Comparison of ENCODE assay signal across 20 mouse cellular contexts in genomic region chr8:13118516-13118915, GRCm38 (mm10). TPM values are rescaled to one million over a fixed set of nuclear protein-coding genes. Genes with fewer than 3 reads are reported as not detected.
"Had no signal": no experiment of that assay in that cellular context is flagged by ENCODE, and none has a peak within 500 bp of the region (broad histone marks: within the 10 kb centered on the region; RNA-seq: fewer than 3 reads in every experiment).

No protein-coding gene starts in this region.

- H3K4me2 ChIP-seq: lung, embryonic 15.5 days; midbrain, embryonic 12.5 days; neural tube, embryonic 12.5 days; stomach, embryonic 15.5 days had no signal

- H3K9me3 ChIP-seq: lung, embryonic 15.5 days; megakaryocyte, embryonic 14.5 days; midbrain, embryonic 12.5 days; neural tube, embryonic 12.5 days; stomach, embryonic 15.5 days had no signal

- H3K27me3 ChIP-seq: lung, embryonic 15.5 days; megakaryocyte, embryonic 14.5 days; midbrain, embryonic 12.5 days; neural tube, embryonic 12.5 days; stomach, embryonic 15.5 days had no signal

- H3K4me1 ChIP-seq: lung, embryonic 15.5 days; midbrain, embryonic 12.5 days; neural tube, embryonic 12.5 days; stomach, embryonic 15.5 days had no signal

- DNase-seq: liver, postnatal 0 days; lung, adult 2 months; lung, postnatal 14 days; lung, postnatal 36 days; midbrain, embryonic 14.5 days; right cerebral cortex, postnatal 14 days; thymus, adult 2 months; thymus, postnatal 25 days; thymus, postnatal 4 days had no signal

- H3K27ac ChIP-seq: lung, embryonic 15.5 days; macrophage; midbrain, embryonic 12.5 days; neural tube, embryonic 12.5 days; stomach, embryonic 15.5 days; stomach, postnatal 0 days had no signal

- H3K4me3 ChIP-seq: lung, embryonic 15.5 days; megakaryocyte, embryonic 14.5 days; midbrain, embryonic 12.5 days; neural tube, embryonic 12.5 days; stomach, embryonic 15.5 days had no signal

- ATAC-seq: liver, postnatal 0 days; lung, postnatal 0 days had no signal

- H3K9ac ChIP-seq: liver, postnatal 0 days; lung, embryonic 15.5 days; midbrain, embryonic 12.5 days; neural tube, embryonic 12.5 days; stomach, embryonic 15.5 days had no signal

RNA-seq across cellular contexts. Expression of gene Proz, which starts 57.8 kb away (rescaled TPM):
- total RNA-seq: midbrain, postnatal 0 days; monocyte, adult 5-6 weeks; neutrophil, adult 5-6 weeks had no signal
- polyA plus RNA-seq: macrophage had no signal
